Mouse (Mus musculus): ENCODE measurements around the gene Blmh. TPM values are rescaled to one million over a fixed set of nuclear protein-coding genes. Genes with fewer than 3 reads are reported as not detected.

Blmh gene
- polyA plus RNA-seq, 1 experiment, result 1.5 TPM

DNA sequence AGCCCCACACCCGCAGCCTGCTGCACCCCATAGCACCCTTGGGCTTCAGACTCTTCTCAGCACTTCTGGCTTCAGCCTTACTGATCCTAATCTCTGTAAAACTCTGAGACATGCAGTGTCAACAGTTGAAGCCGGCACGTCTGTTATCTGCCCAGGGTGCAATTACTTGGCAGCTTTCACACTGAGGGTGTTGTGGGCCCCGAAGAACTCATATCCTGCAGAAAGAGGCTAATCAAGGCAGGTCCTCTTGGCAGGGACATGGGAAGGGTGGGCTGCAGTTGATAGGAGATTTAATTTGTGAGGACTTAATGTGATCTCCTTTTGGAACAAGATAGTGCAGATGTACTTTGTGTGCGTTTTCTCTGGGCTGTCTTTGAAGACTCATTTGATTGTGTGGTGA lies 59.0 kb downstream of the Blmh start:
- Histone ChIP-seq H3K4me3 (replicated peaks) (no peak overlapping the region), H3K27me3 (ENCODE audit: control insufficient read depth) (no peaks in the 10 kb centered on the region), H3K36me3 (ENCODE audit: control insufficient read depth) (peaks cover 77% of the 10 kb centered on the region), H3K4me1 (ENCODE audit: control insufficient read depth) (peaks cover 14% of the 10 kb centered on the region), H3K9me3 (ENCODE audit: control insufficient read depth, low read length) (no peaks in the 10 kb centered on the region)
- TF ChIP-seq GATA1 (IDR thresholded peaks at IDR 0.05; ENCODE audit: low read length), result no peak
- TF ChIP-seq TAL1 (IDR thresholded peaks at IDR 0.05; ENCODE audit: low read length), result no peak

DNA sequence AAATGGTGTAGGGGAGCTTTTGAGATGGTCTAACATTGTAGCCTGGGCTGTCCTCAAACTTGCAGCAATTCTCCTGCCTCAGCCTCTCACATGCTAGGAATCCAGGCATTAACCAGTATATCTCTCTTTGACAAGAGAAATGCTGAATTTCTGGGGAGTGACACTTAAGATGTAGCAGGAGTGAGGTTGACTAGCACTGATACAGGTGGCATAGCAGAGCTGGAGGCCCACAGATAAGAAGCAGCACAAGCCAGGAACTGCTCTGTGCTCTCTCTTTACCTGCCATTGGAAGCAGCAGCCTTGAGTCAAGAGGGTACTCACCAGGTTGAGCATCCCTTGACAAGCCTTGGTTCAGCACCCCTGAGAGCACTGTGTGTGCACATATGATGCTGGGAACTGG lies 59.6 kb downstream of the Blmh start:
- Histone ChIP-seq H3K36me3 (ENCODE audit: control insufficient read depth) (peaks cover 72% of the 10 kb centered on the region), H3K4me1 (ENCODE audit: control insufficient read depth) (peaks cover 14% of the 10 kb centered on the region), H3K4me3 (replicated peaks) (no peak overlapping the region), H3K9me3 (ENCODE audit: control insufficient read depth, low read length) (no peaks in the 10 kb centered on the region), H3K27me3 (ENCODE audit: control insufficient read depth) (no peaks in the 10 kb centered on the region)
- TF ChIP-seq TAL1 (IDR thresholded peaks at IDR 0.05; ENCODE audit: low read length) (no peak), GATA1 (IDR thresholded peaks at IDR 0.05; ENCODE audit: low read length) (no peak)

DNA sequence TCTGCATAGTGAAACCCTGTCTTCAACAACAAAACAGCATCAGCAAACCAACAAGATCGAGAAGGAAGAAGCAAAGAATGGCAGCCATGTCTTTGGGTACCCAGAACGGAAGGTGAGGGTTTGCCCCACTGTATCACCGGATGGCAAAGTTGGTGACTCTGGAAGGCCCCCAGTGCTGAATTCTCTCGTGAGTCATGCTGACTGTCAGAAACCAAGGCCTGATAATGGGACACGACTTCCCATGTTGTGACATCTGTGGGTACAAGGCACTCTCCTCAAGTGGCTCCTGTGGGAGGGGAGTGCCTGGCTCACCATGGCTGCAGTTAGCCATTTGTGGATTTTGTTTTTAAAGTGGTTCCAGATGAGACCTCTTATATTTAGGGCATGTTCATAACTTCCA lies 66.2 kb downstream of the Blmh start:
- H3K9me3 ChIP-seq (ENCODE audit: control insufficient read depth, low read length), result no peaks in the 10 kb centered on the region
- peaks cover 2% of the 10 kb centered on the region for H3K4me1 ChIP-seq (ENCODE audit: control insufficient read depth)
- peaks cover 18% of the 10 kb centered on the region for H3K27me3 ChIP-seq (ENCODE audit: control insufficient read depth)
- H3K4me3 ChIP-seq (replicated peaks), result no peak overlapping the region
- peaks cover 24% of the 10 kb centered on the region for H3K36me3 ChIP-seq (ENCODE audit: control insufficient read depth)
- TF ChIP-seq TAL1 (IDR thresholded peaks at IDR 0.05; ENCODE audit: low read length) (no peak), GATA1 (IDR thresholded peaks at IDR 0.05; ENCODE audit: low read length) (no peak)

DNA sequence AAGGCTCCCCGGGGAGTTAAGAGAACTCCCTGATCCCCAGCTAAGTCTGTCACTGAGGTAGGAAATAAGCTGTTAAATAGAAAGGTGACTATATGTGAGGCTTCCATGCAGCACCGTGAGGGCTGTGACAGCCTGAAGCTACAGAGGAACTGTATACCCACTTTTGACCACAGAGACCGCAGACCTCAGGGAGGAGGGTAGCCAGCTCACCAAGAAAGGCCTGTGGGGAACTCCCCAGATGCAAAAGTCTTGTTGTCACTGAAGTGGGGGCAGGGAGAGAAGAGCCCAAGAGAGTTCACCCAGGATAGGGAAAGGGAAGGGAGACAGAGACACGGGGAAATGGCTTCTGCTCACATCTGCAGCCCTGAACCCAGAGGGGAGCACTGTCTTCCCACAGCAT lies 68.3 kb downstream of the Blmh start:
- Histone ChIP-seq H3K4me3 (replicated peaks) (no peak overlapping the region), H3K9me3 (ENCODE audit: control insufficient read depth, low read length) (no peaks in the 10 kb centered on the region), H3K4me1 (ENCODE audit: control insufficient read depth) (peaks cover 9% of the 10 kb centered on the region), H3K27me3 (ENCODE audit: control insufficient read depth) (peaks cover 39% of the 10 kb centered on the region), H3K36me3 (ENCODE audit: control insufficient read depth) (peaks cover 3% of the 10 kb centered on the region; the same call in 1 of the 2 replicates)
- TF ChIP-seq TAL1 (IDR thresholded peaks at IDR 0.05; ENCODE audit: low read length) (no peak), GATA1 (IDR thresholded peaks at IDR 0.05; ENCODE audit: low read length) (no peak)

DNA sequence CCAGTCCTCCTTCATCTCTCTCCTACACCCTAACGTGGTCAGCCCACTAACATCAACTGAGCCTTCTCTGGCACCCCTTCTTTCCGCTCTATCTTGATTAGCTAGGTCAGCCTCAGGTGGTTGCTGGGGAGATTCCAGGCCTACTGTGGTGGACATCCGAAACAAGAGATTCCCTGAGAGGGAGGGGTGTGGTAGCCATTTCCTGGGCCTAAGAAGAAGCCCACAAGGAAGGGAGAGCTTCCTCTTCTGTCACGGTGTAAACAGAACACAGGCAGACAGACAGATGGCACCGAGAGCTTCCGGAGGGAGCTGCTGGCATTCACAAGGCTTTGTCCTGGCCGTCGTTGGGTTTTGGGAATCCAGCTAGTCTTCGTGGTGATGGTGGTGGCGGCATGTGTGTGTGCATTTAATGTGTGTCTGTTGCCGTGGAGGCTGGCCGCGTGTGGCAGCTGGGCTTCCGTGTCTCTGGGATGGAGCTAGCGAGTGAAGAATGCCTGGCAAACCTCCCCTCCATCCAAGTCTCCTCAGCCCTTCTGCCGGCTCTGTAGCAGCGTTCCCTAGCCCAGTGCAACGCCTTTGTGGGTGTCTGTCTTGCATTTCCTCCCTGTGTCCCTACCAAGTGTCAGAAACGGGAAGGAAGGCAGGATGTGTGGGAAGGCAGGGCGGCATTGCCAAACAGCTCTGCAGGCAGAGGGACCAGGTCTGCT lies 71.5 kb downstream of the Blmh start:
- TF ChIP-seq TAL1 (IDR thresholded peaks at IDR 0.05; ENCODE audit: low read length) (no peak), GATA1 (IDR thresholded peaks at IDR 0.05; ENCODE audit: low read length) (no peak)
- Histone ChIP-seq H3K4me3 (replicated peaks) (no peak overlapping the region), H3K27me3 (ENCODE audit: control insufficient read depth) (peaks cover 71% of the 10 kb centered on the region), H3K4me1 (ENCODE audit: control insufficient read depth) (peaks cover 11% of the 10 kb centered on the region), H3K36me3 (ENCODE audit: control insufficient read depth) (no peaks in the 10 kb centered on the region), H3K9me3 (ENCODE audit: control insufficient read depth, low read length) (no peaks in the 10 kb centered on the region; the same call in 1 of the 2 replicates)

DNA sequence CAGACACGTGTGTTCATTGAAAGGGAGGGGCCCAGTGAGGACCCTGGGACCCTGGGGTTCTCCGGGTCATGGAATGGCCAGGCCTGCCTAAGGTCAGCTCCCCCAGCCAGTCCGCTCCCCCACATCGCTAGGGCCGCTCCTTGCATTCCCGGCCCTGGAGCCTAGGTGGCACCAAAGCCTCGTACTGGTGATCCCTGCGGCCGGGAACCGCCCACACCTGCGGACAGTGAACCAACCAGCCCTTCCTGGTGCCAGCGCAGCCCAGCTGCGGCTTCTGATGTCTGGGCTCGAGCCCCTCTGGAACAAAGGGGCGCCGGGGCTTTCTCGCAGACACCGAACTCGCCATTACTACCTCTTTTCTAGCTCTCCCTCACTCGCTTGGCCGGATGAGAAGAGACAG lies 72.7 kb downstream of the Blmh start:
- TF ChIP-seq GATA1 (IDR thresholded peaks at IDR 0.05; ENCODE audit: low read length) (no peak), TAL1 (IDR thresholded peaks at IDR 0.05; ENCODE audit: low read length) (no peak)

DNA sequence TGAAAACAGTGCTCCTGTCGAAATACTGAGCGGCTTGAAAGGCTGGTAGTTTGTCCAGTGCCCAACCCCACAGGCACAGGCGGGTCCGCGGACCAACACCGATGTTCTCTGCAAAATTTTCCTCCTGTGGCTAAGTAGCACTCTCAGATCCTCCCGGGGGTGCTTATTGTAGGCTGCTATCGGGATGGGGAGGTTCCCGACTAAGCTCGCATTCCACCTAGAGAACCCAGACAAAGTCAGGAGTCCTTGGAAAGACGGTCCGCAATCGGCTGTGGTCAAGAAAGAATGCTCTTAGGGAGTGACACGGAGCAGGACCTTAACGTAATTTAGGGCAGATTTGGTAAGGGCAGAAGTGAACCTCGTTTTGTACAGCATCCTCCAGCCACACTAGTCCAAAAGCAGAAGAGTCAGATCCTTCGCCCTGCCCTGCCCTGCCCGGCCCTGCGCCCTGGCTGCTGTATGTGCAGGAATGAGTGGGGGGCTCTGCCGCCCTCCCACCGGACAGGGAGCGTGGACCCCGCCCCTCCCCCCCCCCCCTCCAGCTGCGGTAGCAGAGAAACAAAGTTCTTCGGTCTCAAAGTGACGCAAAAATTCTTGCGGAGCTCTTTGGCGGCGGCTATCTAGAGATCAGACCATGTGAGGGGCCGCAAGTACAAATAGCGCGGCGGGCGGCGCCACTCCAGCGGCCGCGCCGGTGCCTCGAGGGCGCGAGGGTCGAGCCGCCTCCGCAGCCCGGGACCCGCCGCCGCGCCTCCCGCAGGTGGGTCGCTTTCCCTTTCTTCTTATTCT lies 73.5 kb downstream of the Blmh start, which contains the start of gene Slc6a4:
Slc6a4 (plus strand) TSS at position 688 of the 789 bp plus-strand sequence.
- no peaks in the 10 kb centered on the region for H3K36me3 ChIP-seq (ENCODE audit: control insufficient read depth)
- peaks cover 11% of the 10 kb centered on the region for H3K4me1 ChIP-seq (ENCODE audit: control insufficient read depth)
- H3K9me3 ChIP-seq (ENCODE audit: control insufficient read depth, low read length), result no peaks in the 10 kb centered on the region; the same call in 1 of the 2 replicates
- H3K27me3 ChIP-seq (ENCODE audit: control insufficient read depth), result peaks cover 81% of the 10 kb centered on the region
- H3K4me3 ChIP-seq (replicated peaks), result peak within 1 kb of the TSS; percentile 22
- no peak for TF ChIP-seq GATA1 (IDR thresholded peaks at IDR 0.05; ENCODE audit: low read length)
- no peak for TF ChIP-seq TAL1 (IDR thresholded peaks at IDR 0.05; ENCODE audit: low read length)

More for the DNA sequence above, 72.7 kb downstream of the Blmh start:
- Histone ChIP-seq H3K36me3 (ENCODE audit: control insufficient read depth) (no peaks in the 10 kb centered on the region), H3K27me3 (ENCODE audit: control insufficient read depth) (peaks cover 80% of the 10 kb centered on the region), H3K4me3 (replicated peaks) (peak overlapping the region; percentile 22), H3K4me1 (ENCODE audit: control insufficient read depth) (peaks cover 11% of the 10 kb centered on the region), H3K9me3 (ENCODE audit: control insufficient read depth, low read length) (no peaks in the 10 kb centered on the region; the same call in 1 of the 2 replicates)

DNA sequence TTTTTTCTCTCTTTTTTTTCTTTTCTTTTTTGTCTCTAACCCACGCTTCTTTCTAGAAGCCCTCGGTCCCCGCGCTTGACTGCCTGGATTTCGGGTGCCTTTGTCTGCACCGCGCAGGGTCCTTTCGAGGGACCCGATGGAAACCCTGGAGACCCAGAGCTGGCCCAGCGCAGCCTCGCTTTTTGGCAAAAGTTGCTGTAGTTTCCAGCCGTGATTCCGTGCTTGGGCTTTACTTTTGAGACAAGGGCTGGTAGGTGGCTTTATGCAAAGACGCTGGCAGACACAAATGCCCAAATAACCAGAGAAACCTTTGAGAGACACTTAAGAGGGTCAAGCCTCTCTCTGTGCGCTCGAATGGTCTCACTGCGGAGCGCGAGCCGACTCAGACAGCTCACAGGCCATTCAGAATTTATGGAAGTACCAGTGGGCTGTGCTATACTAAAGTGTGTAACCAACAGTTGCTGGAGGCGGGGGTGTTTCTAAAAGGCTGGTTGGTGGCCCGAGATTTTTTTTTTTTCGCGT lies 74.2 kb downstream of the Blmh start:
- no peak overlapping the region for H3K4me3 ChIP-seq (replicated peaks)
- TF ChIP-seq TAL1 (IDR thresholded peaks at IDR 0.05; ENCODE audit: low read length), result no peak
- TF ChIP-seq GATA1 (IDR thresholded peaks at IDR 0.05; ENCODE audit: low read length), result no peak
- H3K9me3 ChIP-seq (ENCODE audit: control insufficient read depth, low read length), result no peaks in the 10 kb centered on the region; the same call in 1 of the 2 replicates
- H3K27me3 ChIP-seq (ENCODE audit: control insufficient read depth), result peaks cover 78% of the 10 kb centered on the region
- H3K36me3 ChIP-seq (ENCODE audit: control insufficient read depth), result no peaks in the 10 kb centered on the region
- peaks cover 11% of the 10 kb centered on the region for H3K4me1 ChIP-seq (ENCODE audit: control insufficient read depth)

DNA sequence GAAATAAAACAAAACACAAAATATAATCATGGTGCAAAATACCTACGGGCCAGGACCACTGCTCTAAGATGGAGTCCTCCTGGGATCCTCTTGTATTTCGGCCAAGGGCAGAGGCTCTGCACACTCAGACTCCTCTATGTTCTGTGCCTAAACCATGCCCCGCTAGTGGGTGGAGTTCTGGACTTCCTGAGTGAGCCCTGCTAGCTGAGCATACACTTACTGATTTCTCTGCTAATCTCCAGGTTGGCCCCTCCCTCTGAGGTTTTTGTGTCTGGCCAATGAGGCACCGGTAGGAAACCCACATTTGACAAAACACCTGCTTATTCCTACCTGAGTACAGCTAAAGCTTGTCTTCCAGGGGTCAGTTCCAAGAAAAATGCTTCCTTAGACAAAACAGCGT lies 76.1 kb downstream of the Blmh start:
- Histone ChIP-seq H3K4me1 (ENCODE audit: control insufficient read depth) (peaks cover 9% of the 10 kb centered on the region), H3K4me3 (replicated peaks) (no peak overlapping the region), H3K27me3 (ENCODE audit: control insufficient read depth) (peaks cover 66% of the 10 kb centered on the region), H3K9me3 (ENCODE audit: control insufficient read depth, low read length) (no peaks in the 10 kb centered on the region; the same call in 1 of the 2 replicates), H3K36me3 (ENCODE audit: control insufficient read depth) (no peaks in the 10 kb centered on the region)
- TF ChIP-seq GATA1 (IDR thresholded peaks at IDR 0.05; ENCODE audit: low read length) (no peak), TAL1 (IDR thresholded peaks at IDR 0.05; ENCODE audit: low read length) (no peak)

All from erythroblast, embryonic 14.5 days (primary cell).